Mouse (Mus musculus) layer of hippocampus, postnatal 25 days (tissue): ENCODE measurements around the gene Syap1. TPM values are rescaled to one million over a fixed set of nuclear protein-coding genes. Genes with fewer than 3 reads are reported as not detected.
"Not testable (repeated sequence)": the region's sequence is repeated elsewhere in the genome, so short reads cannot be mapped to it uniquely, and the experiment has no call there.

Experiments used
- DNase-seq, 2 experiments: peaks; one replicate each; pipeline ENCODE4 v3.0.0; 2022; ENCODE audit warnings: mixed read lengths in 2 of 2, low spot score in 1 of 2; ENCODE audit errors: extremely low spot score in 1 of 2
- microRNA-seq, 2 experiments: library from miRNA; unstranded; fragments of <30 nt; microRNA quantifications; one replicate each; pipeline ENCODE4 v1.2.0; 2021
- total RNA-seq, 2 experiments: library from RNA; stranded (reverse); gene quantifications; 2 replicates each; pipeline ENCODE4 v1.2.3; 2021

Gene Syap1
- total RNA-seq, 2 experiments from 2014 or later: 30.0 to 30.1 TPM

GRCm38 (mm10) chrX:162831036-162831435, 57.2 kb downstream of the Syap1 start:
- DNase-seq: no peak

GRCm38 (mm10) chrX:162830313-162830712, 57.9 kb downstream of the Syap1 start:
- not testable (repeated sequence) for DNase-seq

DNA sequence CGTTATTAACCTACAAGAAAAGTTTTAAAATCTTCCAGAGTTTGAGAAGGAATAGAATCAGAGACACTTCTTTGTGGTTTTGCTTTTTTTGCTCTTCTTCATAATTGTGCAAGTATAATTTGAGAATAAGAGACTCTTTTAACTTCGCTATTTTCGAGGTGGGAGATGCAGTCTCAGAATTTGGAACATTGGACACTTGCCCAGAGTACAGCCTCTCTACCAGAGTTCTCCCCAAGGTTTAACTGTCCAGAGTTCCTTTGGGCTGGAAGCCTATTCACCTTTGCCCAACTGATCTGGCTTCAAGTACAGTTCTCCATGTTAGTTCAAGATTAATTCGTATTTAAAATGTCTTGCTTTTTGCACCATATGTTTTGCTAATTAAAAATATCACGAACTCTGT, 58.5 kb downstream of the Syap1 start:
- DNase-seq: no peak

GRCm38 (mm10) chrX:162829203-162829708, 59.0 kb downstream of the Syap1 start, which contains the start of gene Txlng:
Txlng (minus strand) TSS chrX:162829454.
- peak; percentile 67 to 71 for DNase-seq

DNA sequence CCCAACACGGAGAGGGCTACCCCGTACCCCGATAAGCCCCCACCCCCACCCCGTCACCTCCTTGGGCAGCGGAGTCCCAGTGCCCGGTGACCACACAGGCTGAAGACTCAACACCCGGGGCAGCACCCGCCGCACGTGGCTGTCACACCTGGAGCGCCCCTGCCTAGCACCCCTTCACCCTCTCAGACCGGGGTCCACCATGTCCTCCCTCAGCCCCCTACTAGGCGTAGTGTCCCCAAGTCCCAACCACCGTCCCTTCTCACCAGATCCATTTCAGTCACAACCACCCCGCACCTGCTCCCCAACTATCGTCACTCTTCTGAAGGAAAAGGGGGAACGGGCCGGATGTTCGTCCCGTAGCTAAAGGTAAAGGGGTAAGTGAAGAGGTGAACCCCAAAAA, 59.5 kb downstream of the Syap1 start:
- peak in 1 of 2 experiments; percentile 9 for DNase-seq

DNA sequence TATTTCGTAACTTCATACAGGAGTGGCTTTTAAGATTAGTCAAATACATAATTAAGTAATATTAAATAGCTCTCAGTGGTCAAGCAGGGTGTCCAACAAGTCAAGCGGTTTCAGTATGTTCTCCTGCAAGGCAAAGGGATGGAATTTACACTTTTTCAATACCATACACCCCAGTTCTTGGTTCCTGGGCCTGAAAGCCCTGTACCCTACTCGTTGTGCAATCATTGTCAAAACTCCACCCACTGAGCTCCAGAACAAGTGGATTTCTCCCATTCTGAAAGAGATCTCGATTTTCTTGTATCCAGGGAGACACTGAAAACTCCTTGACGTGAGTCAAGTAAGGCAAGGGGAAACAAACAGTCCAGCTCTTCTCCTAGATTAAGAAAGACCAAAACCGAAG, 60.2 kb downstream of the Syap1 start:
- no peak for DNase-seq

Small RNAs within 50 kb of the gene (microRNA-seq; reads per million reads assigned to microRNA genes)
- gene Mir3473a: 0 reads per million in 2 experiments

Other genes starting within 250 kb of the Syap1 start
- 100 to 1,000 TPM; 137 to 150 TPM for gene Reps2, start 244.8 kb downstream of the Syap1 start, total RNA-seq
- 100 to 1,000 TPM; 145 to 159 TPM for gene Rbbp7, start 128.0 kb downstream of the Syap1 start, total RNA-seq
- 10 to 100 TPM; 20.1 to 21.9 TPM for gene Txlng, start 59.0 kb downstream of the Syap1 start, total RNA-seq
- gene Ctps2, start 12.8 kb upstream of the Syap1 start, total RNA-seq: 10 to 100 TPM; 47.2 to 57.9 TPM
- gene S100g, start 76.2 kb upstream of the Syap1 start, total RNA-seq: not detected